Mouse (Mus musculus): ENCODE measurements around the gene Cdkn2a. TPM values are rescaled to one million over a fixed set of nuclear protein-coding genes. Genes with fewer than 3 reads are reported as not detected.

Gene Cdkn2a
- polyA plus RNA-seq, 1 experiment from 2014 or later = not detected

DNA sequence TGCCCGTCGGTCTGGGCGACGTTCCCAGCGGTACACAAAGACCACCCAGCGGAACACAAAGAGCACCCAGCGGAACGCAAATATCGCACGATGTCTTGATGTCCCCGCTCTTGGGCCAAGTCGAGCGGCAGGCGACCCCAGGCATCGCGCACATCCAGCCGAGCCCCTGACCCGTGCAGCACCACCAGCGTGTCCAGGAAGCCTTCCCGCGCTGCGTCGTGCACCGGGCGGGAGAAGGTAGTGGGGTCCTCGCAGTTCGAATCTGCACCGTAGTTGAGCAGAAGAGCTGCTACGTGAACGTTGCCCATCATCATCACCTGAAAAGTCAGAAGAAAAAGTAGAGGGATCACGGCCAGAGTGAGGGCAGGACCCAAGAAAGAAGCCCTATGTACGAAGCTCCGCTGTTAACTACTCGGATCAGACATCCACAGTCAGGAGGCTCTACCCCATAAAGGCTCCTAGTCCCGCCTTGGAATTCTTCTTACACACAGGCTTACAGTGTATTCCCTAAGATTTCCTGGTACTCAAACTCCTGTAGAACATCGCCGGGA lies 17.7 kb downstream of the Cdkn2a start:
- ATAC-seq (ENCODE audit: insufficient number of reproducible peaks, insufficient read depth, low FRiP score, low read depth) = no peak
- H3K4me3 ChIP-seq (ENCODE audit: control insufficient read depth in 1 of 2, insufficient read depth in 1 of 2, low read depth in 1 of 2, low read length in 2 of 2) = no peak overlapping the region
- H3K4me2 ChIP-seq (ENCODE audit: low read length) = no peak overlapping the region
- no peaks in the 10 kb centered on the region for H3K9me3 ChIP-seq (ENCODE audit: control insufficient read depth, low read length)
- no peak overlapping the region for H3K9ac ChIP-seq (ENCODE audit: low read length)
- H3K36me3 ChIP-seq (ENCODE audit: control insufficient read depth, insufficient read depth, low read length) = no peaks in the 10 kb centered on the region
- 1% methylated on average over 37 of the region's 37 CpGs for WGBS
- H3K27me3 ChIP-seq (ENCODE audit: control insufficient read depth, insufficient read depth, low read length) = peaks cover 97% of the 10 kb centered on the region
- H3K4me1 ChIP-seq (ENCODE audit: control insufficient read depth in 2 of 2, insufficient read depth in 2 of 2, low read length in 2 of 2) = no peaks in the 10 kb centered on the region
- H3K27ac ChIP-seq (replicated peaks in 1 of 2; ENCODE audit: control insufficient read depth in 1 of 2, insufficient read depth in 1 of 2, low read depth in 2 of 2, low read length in 2 of 2) = no peak overlapping the region

DNA sequence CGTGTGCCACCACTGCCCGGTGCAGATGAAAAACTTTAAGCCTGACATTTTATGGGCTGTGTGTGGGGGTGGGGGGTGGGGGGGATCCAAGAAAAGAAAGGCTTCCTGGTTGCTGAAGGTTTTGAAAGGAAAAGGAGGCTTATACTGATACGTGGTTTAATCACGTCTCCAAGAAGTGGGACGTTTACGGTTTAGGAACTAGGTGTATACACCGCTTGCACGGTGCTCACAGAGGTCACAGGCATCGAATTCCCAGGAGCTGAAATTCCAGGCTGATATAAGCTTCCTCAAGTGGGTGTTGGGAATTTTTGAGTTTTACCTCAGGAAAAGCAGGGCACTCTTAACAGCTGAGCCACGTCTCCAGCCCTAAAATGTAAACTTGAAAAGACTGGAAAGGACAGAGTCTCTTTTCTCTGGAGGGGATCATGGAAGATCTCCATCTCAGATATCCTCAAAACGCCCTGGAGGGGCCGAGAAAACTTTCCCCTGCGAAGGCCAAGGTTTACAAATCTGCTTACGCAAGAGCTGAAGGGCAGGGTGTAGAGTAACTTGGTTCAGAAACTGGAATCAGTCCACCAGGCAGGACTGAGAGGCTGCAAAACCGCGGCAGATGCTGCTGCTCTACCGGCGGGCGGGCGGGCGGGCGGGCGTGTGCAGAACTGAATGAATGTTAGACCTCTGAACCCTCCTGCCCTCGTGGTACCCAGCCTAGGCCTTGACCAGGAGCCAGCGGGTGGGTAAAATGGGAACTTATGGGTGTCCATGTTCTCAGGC lies 18.5 kb downstream of the Cdkn2a start:
- Histone ChIP-seq H3K9ac (ENCODE audit: low read length) (no peak overlapping the region), H3K4me1 (ENCODE audit: control insufficient read depth in 2 of 2, insufficient read depth in 2 of 2, low read length in 2 of 2) (no peaks in the 10 kb centered on the region), H3K36me3 (ENCODE audit: control insufficient read depth, insufficient read depth, low read length) (no peaks in the 10 kb centered on the region), H3K4me3 (ENCODE audit: control insufficient read depth in 1 of 2, insufficient read depth in 1 of 2, low read depth in 1 of 2, low read length in 2 of 2) (no peak overlapping the region), H3K27me3 (ENCODE audit: control insufficient read depth, insufficient read depth, low read length) (peaks cover 96% of the 10 kb centered on the region), H3K9me3 (ENCODE audit: control insufficient read depth, low read length) (no peaks in the 10 kb centered on the region), H3K4me2 (ENCODE audit: low read length) (no peak overlapping the region), H3K27ac (replicated peaks in 1 of 2; ENCODE audit: control insufficient read depth in 1 of 2, insufficient read depth in 1 of 2, low read depth in 2 of 2, low read length in 2 of 2) (no peak overlapping the region)
- 4% methylated on average over 24 of the region's 25 CpGs for WGBS
- ATAC-seq (ENCODE audit: insufficient number of reproducible peaks, insufficient read depth, low FRiP score, low read depth) = no peak

DNA sequence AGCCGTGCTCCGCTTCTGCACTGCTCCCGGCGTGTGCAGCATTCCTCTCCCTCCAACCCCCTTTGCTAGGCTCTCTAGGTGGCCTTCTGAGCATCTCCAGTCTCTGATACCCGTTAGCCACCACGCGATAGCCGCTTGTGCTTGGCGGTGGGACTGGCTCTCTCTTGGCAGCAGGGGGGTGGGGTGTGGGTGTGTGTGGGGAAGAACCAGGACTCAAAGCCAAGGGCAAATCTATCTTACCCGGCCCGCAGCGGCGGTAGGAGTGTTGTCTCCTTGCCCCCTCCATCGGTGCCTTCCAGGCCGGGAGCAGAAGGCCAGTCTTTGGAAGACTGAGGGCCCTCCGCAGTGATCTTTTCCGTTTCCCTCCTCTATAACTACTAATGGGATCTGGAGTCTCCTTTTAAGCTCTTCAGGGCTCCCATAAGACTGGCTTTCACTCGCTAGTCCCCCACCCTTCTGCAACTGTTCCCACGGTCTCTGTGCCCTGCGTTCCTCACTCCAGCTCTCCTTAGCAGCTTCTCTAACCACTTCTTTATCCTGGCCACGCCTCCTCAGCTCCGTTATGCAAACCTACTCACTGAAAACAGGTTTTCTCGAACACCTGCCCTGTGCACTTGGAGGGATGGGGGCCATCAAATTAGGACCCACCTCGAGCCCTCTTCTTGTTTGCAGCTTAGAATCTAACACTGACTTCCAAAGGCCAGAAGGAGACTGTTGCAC lies 19.5 kb downstream of the Cdkn2a start:
- WGBS = under 1% methylated on average over 24 of the region's 24 CpGs
- H3K27me3 ChIP-seq (ENCODE audit: control insufficient read depth, insufficient read depth, low read length) = peaks cover 98% of the 10 kb centered on the region
- no peak overlapping the region for H3K4me2 ChIP-seq (ENCODE audit: low read length)
- ATAC-seq (ENCODE audit: insufficient number of reproducible peaks, insufficient read depth, low FRiP score, low read depth) = no peak
- H3K9me3 ChIP-seq (ENCODE audit: control insufficient read depth, low read length) = no peaks in the 10 kb centered on the region
- no peaks in the 10 kb centered on the region for H3K4me1 ChIP-seq (ENCODE audit: control insufficient read depth in 2 of 2, insufficient read depth in 2 of 2, low read length in 2 of 2)
- no peak overlapping the region for H3K9ac ChIP-seq (ENCODE audit: low read length)
- no peak overlapping the region for H3K27ac ChIP-seq (replicated peaks in 1 of 2; ENCODE audit: control insufficient read depth in 1 of 2, insufficient read depth in 1 of 2, low read depth in 2 of 2, low read length in 2 of 2)
- no peaks in the 10 kb centered on the region for H3K36me3 ChIP-seq (ENCODE audit: control insufficient read depth, insufficient read depth, low read length)
- H3K4me3 ChIP-seq (ENCODE audit: control insufficient read depth in 1 of 2, insufficient read depth in 1 of 2, low read depth in 1 of 2, low read length in 2 of 2) = no peak overlapping the region

DNA sequence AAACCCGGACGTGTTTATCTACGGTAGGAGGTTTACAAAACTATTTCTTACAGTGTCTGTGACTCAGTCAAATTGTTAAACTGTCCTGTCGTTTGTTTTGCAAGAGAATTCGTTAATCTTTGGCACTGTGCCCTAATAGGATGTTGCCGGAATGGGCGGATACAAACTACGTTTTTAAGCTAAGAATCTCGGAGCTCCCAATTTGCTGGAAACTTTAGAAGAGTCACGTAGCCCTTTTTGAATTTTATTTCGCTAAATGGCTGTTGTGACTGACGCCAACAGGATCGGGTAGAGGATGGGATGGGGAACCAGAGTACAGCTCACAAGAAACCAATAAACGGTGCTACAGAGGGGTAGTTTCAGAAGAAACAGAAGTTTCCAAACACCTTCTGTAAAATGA lies 20.4 kb downstream of the Cdkn2a start:
- 1% methylated on average over 14 of the region's 14 CpGs for WGBS
- no peaks in the 10 kb centered on the region for H3K9me3 ChIP-seq (ENCODE audit: control insufficient read depth, low read length)
- ATAC-seq (ENCODE audit: insufficient number of reproducible peaks, insufficient read depth, low FRiP score, low read depth) = no peak

GRCm38 (mm10) chr4:89273585-89273984 lies 20.9 kb downstream of the Cdkn2a start:
- no peak overlapping the region for H3K9ac ChIP-seq (ENCODE audit: low read length)
- no peak overlapping the region for H3K27ac ChIP-seq (replicated peaks in 1 of 2; ENCODE audit: control insufficient read depth in 1 of 2, insufficient read depth in 1 of 2, low read depth in 2 of 2, low read length in 2 of 2)
- no peaks in the 10 kb centered on the region for H3K9me3 ChIP-seq (ENCODE audit: control insufficient read depth, low read length)
- no peak overlapping the region for H3K4me2 ChIP-seq (ENCODE audit: low read length)
- H3K4me3 ChIP-seq (ENCODE audit: control insufficient read depth in 1 of 2, insufficient read depth in 1 of 2, low read depth in 1 of 2, low read length in 2 of 2) = no peak overlapping the region
- ATAC-seq (ENCODE audit: insufficient number of reproducible peaks, insufficient read depth, low FRiP score, low read depth) = no peak
- under 1% methylated on average over 9 of the region's 9 CpGs for WGBS
- peaks cover 84% of the 10 kb centered on the region for H3K27me3 ChIP-seq (ENCODE audit: control insufficient read depth, insufficient read depth, low read length)
- no peaks in the 10 kb centered on the region for H3K36me3 ChIP-seq (ENCODE audit: control insufficient read depth, insufficient read depth, low read length)
- no peaks in the 10 kb centered on the region for H3K4me1 ChIP-seq (ENCODE audit: control insufficient read depth in 2 of 2, insufficient read depth in 2 of 2, low read length in 2 of 2)

More for the DNA sequence above, 20.4 kb downstream of the Cdkn2a start:
- peaks cover 88% of the 10 kb centered on the region for H3K27me3 ChIP-seq (ENCODE audit: control insufficient read depth, insufficient read depth, low read length)
- no peak overlapping the region for H3K9ac ChIP-seq (ENCODE audit: low read length)
- H3K4me2 ChIP-seq (ENCODE audit: low read length) = no peak overlapping the region
- H3K36me3 ChIP-seq (ENCODE audit: control insufficient read depth, insufficient read depth, low read length) = no peaks in the 10 kb centered on the region
- no peaks in the 10 kb centered on the region for H3K4me1 ChIP-seq (ENCODE audit: control insufficient read depth in 2 of 2, insufficient read depth in 2 of 2, low read length in 2 of 2)
- H3K27ac ChIP-seq (replicated peaks in 1 of 2; ENCODE audit: control insufficient read depth in 1 of 2, insufficient read depth in 1 of 2, low read depth in 2 of 2, low read length in 2 of 2) = no peak overlapping the region
- H3K4me3 ChIP-seq (ENCODE audit: control insufficient read depth in 1 of 2, insufficient read depth in 1 of 2, low read depth in 1 of 2, low read length in 2 of 2) = no peak overlapping the region

- no peak overlapping the region for H3K4me3 ChIP-seq (ENCODE audit: control insufficient read depth in 1 of 2, insufficient read depth in 1 of 2, low read depth in 1 of 2, low read length in 2 of 2)
- H3K9ac ChIP-seq (ENCODE audit: low read length) = no peak overlapping the region
- peaks cover 80% of the 10 kb centered on the region for H3K27me3 ChIP-seq (ENCODE audit: control insufficient read depth, insufficient read depth, low read length)
- no peak overlapping the region for H3K4me2 ChIP-seq (ENCODE audit: low read length)
- H3K27ac ChIP-seq (replicated peaks in 1 of 2; ENCODE audit: control insufficient read depth in 1 of 2, insufficient read depth in 1 of 2, low read depth in 2 of 2, low read length in 2 of 2) = no peak overlapping the region
- 1% methylated on average over 20 of the region's 20 CpGs for WGBS
- H3K4me1 ChIP-seq (ENCODE audit: control insufficient read depth in 2 of 2, insufficient read depth in 2 of 2, low read length in 2 of 2) = no peaks in the 10 kb centered on the region
- H3K36me3 ChIP-seq (ENCODE audit: control insufficient read depth, insufficient read depth, low read length) = no peaks in the 10 kb centered on the region
- no peak for ATAC-seq (ENCODE audit: insufficient number of reproducible peaks, insufficient read depth, low FRiP score, low read depth)
- H3K9me3 ChIP-seq (ENCODE audit: control insufficient read depth, low read length) = no peaks in the 10 kb centered on the region
These were observed 21.4 kb downstream of the Cdkn2a start for GRCm38 (mm10) chr4:89272961-89273540.

DNA sequence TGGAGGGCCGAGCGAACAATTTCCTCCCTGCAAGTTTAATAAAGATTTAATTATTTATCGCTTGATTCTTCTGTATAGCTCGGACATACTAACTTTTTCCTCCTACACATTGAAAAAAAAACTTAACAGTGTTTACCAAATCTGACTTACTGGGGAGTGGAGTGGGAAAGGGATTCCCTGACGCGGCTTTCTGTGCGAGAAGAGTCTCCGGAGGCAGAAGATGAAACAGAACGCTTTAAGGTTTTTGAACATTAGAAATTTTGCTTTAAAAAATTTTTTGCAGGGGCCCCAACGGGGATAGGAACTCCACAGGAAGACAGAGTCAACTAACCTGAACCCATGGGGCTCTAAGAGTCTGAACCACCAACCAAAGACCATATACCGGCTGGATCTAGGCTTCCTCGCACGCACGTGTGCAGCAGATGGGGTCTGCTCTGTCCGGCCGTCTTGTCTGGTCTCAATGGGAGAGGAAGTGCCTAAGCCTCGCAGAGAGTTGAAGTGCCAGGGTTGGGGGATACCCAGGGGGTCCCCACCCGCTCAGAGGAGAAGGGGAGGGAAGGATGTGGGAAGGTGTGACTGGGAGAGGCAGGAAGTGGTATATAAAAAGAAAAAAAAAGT lies 22.2 kb downstream of the Cdkn2a start:
- Histone ChIP-seq H3K36me3 (ENCODE audit: control insufficient read depth, insufficient read depth, low read length) (no peaks in the 10 kb centered on the region), H3K9ac (ENCODE audit: low read length) (no peak overlapping the region), H3K27ac (replicated peaks in 1 of 2; ENCODE audit: control insufficient read depth in 1 of 2, insufficient read depth in 1 of 2, low read depth in 2 of 2, low read length in 2 of 2) (no peak overlapping the region), H3K4me1 (ENCODE audit: control insufficient read depth in 2 of 2, insufficient read depth in 2 of 2, low read length in 2 of 2) (no peaks in the 10 kb centered on the region), H3K27me3 (ENCODE audit: control insufficient read depth, insufficient read depth, low read length) (peaks cover 78% of the 10 kb centered on the region), H3K9me3 (ENCODE audit: control insufficient read depth, low read length) (no peaks in the 10 kb centered on the region), H3K4me2 (ENCODE audit: low read length) (no peak overlapping the region), H3K4me3 (ENCODE audit: control insufficient read depth in 1 of 2, insufficient read depth in 1 of 2, low read depth in 1 of 2, low read length in 2 of 2) (no peak overlapping the region)
- WGBS = 5% methylated on average over 18 of the region's 18 CpGs
- no peak for ATAC-seq (ENCODE audit: insufficient number of reproducible peaks, insufficient read depth, low FRiP score, low read depth)
